Mouse (Mus musculus): ENCODE measurements around the gene Cdk8. TPM values are rescaled to one million over a fixed set of nuclear protein-coding genes. Genes with fewer than 3 reads are reported as not detected.

Cdk8 gene
- polyA plus RNA-seq, 1 experiment from 2014 or later = 44.3 TPM

DNA sequence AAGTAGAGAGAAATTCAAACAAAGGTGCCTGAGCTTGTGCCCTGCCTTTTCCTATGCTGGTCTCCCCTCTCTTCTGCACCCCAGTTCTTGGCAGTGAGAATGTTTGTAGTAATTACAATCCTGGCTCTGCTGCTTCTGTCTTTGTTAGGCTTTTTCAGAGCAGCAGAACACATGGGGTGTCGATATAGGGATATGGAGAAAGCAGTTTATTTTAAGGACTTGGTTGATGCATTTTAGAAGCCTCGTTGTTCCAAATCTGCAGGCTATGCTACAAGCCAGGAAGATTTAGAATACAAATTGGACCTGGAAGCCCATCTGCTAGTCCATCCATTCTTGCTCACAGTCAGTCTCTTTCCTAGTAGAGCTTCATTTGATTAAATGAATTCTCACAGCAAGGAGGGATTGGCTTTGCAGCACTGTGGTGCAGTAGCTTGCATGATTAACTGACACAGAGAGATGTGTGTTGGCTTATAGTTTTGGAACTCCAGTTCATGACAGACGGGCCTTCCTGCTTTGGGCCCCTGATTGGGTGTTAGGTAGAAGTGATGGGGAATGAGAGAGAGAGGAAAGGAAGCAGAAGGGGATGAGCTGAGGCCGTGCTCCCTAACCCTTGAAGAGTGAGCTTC, 43.5 kb downstream of the Cdk8 start:
- POLR2A ChIA-PET = no interaction called here
- DNase-seq (ENCODE audit: low read depth, low spot score) (no peak), ATAC-seq (no peak)
- TF ChIP-seq CTCF (IDR thresholded peaks at IDR 0.05) = no peak
- H3K27me3 ChIP-seq = no peaks in the 10 kb centered on the region
- in situ Hi-C loops (cut with MboI; ENCODE audit: low pct_unique_long_range_greater_than_20kb) = no loop called here
- CTCF ChIA-PET = interaction anchor here (0.9 to 2.4 kb wide), 2 partner anchors 13 to 24 kb away, joined by 3 to 10 read pairs; no protein-coding TSS in a partner anchor

DNA sequence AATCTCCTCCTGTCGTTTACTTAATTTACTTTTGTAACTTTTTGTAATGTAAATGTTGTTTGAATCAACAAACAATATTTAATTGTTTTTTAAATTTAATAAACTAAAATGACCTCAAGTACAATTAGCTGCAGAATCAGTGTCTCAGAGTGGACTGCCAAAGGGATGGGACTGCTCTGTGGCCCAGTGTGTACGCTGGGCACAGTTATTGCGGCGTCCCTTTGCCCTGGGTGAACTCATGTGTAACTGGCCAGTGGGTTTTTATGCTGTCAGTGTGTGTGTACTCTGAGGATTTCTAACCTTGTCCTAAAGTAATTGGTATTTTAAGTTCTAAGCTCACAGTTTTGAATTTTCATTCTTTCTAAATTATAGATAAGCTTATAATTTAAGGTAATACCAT, 46.5 kb downstream of the Cdk8 start:
- H3K27me3 ChIP-seq = no peaks in the 10 kb centered on the region
- DNase-seq (ENCODE audit: low read depth, low spot score) = no peak
- no peak for ATAC-seq
- in situ Hi-C loops (cut with MboI; ENCODE audit: low pct_unique_long_range_greater_than_20kb) = no loop called here
- ChIA-PET POLR2A (interaction anchor here (0.5 kb wide), 1 partner anchor 40 kb away, joined by 3 read pairs; no protein-coding TSS in a partner anchor), CTCF (no interaction called here)
- TF ChIP-seq CTCF (IDR thresholded peaks at IDR 0.05) = no peak

DNA sequence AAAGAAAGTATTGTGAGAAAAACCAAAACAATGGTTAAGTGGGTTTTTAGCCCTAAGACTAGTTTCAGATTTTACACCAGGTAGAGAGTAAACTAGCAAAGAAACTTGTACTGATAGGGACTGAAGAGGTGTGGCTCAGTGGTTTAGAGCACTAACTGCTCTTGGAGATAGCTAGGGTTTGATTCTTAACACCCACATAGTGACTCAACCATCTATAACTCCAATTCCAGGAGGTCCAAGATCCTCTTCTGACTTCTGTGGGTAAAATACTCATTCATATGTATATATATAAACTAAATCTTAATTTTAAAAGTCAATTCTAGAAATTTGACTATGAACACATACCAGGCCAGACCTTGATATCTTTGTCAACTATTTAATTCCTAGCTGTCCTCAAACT, 49.0 kb downstream of the Cdk8 start:
- POLR2A ChIA-PET = no interaction called here
- DNase-seq (ENCODE audit: low read depth, low spot score) = no peak
- no peaks in the 10 kb centered on the region for H3K27me3 ChIP-seq
- in situ Hi-C loops (cut with MboI; ENCODE audit: low pct_unique_long_range_greater_than_20kb) = no loop called here
- TF ChIP-seq CTCF (IDR thresholded peaks at IDR 0.05) = no peak
- no peak for ATAC-seq
- CTCF ChIA-PET = interaction anchor here (1.2 kb wide), 1 partner anchor 10 kb away, joined by 3 read pairs; no protein-coding TSS in a partner anchor

DNA sequence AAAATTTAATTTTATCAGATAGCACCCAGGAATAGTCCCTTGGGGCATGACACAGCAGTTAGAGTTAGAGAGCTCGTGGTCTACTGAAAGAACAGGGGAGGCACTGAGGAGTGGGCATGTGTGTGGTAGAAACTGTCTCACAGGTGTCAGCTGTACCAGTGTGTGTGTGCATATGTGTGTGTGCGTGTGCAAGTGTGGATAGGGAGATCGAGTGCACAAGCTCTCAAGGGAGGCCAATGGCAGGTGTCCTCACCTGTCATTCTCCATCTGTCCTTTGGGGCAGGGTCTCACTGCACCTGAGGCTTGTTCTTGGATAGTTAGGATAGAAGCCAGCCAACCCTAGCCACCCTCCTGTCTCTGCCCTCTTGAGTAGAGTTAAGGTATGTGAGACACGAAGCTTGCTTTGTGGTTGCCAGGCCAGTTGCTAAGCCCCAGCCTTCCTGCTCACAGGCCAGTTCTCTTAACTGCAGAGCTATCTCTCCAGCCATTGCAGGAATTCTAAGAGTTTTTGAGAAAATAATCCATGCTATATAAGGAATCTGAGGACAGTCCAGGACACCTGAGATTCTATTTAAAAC, 50.3 kb downstream of the Cdk8 start:
- peak; percentile 95 for ATAC-seq
- TF ChIP-seq CTCF (IDR thresholded peaks at IDR 0.05) = no peak
- ChIA-PET POLR2A (interaction anchor here (1.0 to 1.1 kb wide), 2 partner anchors 8 to 48 kb away, joined by 3 read pairs; no protein-coding TSS in a partner anchor), CTCF (interaction anchor here (0.7 to 1.0 kb wide), 3 partner anchors 11 to 16 kb away, joined by 3 to 6 read pairs (median 3); no protein-coding TSS in a partner anchor)
- no peaks in the 10 kb centered on the region for H3K27me3 ChIP-seq
- DNase-seq (ENCODE audit: low read depth, low spot score) = no peak
- in situ Hi-C loops (cut with MboI; ENCODE audit: low pct_unique_long_range_greater_than_20kb) = no loop called here

DNA sequence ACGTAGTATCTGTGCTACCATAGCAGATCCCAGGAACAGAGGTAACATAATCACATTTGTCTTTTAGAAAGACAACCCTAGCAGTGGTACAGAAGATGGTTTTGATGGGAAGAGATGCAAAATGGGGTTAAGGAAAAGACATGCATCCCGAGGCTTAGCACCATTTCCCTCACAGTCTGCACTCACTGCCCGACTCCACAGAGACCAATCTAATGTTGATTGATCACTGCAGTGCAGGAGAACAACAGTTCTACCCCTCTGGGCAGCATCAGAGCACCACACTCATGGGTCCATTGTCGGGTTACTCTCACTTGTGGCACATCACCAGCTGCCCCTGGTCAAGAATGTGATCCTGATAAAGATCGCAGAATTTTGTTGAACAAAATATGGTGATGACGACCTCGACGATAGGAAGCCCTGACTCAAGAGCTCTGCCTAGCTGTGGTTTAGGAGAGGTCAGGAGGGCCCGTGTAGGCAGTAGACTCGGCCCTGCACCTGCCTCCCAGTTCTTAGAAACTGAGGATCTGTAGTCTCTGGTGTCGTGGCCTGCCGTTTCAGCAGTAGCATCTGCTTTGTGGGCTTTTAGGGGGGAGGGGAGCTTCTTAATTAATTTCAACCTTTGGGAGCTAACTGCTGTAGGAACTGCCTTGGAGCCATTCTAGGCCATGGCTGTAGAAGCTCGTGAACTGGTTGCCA, 51.0 kb downstream of the Cdk8 start:
- POLR2A ChIA-PET = interaction anchor here (1.1 kb wide), 1 partner anchor 49 kb away, joined by 3 read pairs; no protein-coding TSS in a partner anchor
- in situ Hi-C loops (cut with MboI; ENCODE audit: low pct_unique_long_range_greater_than_20kb) = no loop called here
- TF ChIP-seq CTCF (IDR thresholded peaks at IDR 0.05) = no peak
- CTCF ChIA-PET = interaction anchor here (0.9 to 1.0 kb wide), 2 partner anchors 11 to 15 kb away, joined by 3 to 6 read pairs; no protein-coding TSS in a partner anchor
- H3K27me3 ChIP-seq = no peaks in the 10 kb centered on the region
- ATAC-seq = no peak
- no peak for DNase-seq (ENCODE audit: low read depth, low spot score)

DNA sequence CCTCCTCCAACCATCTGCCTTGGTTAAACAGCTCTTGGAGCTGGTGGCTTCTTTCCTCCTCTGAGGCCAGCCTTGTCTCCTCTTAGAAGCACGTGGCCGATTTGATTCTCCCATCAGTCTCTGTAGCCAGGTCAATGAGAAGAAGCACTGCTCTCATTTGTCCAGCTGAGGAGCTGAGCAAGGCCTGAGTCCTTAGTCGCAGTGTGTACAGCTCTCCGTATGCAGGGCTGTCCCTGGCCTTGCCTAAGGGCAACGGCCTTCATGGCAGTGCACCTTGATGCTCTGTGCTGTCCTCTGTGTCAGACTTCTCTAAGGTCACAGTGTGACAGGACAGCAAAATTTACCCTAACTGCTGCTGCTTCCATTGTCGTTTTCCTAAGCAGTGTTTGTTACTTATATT, 52.9 kb downstream of the Cdk8 start:
- ChIA-PET CTCF (interaction anchor here (1.3 kb wide), 1 partner anchor 12 kb away, joined by 3 read pairs; no protein-coding TSS in a partner anchor), POLR2A (interaction anchor here (0.9 kb wide), 1 partner anchor 31 kb away, joined by 3 read pairs; no protein-coding TSS in a partner anchor)
- in situ Hi-C loops (cut with MboI; ENCODE audit: low pct_unique_long_range_greater_than_20kb) = no loop called here
- DNase-seq (ENCODE audit: low read depth, low spot score) (no peak), ATAC-seq (no peak)
- H3K27me3 ChIP-seq = no peaks in the 10 kb centered on the region
- no peak for TF ChIP-seq CTCF (IDR thresholded peaks at IDR 0.05)

DNA sequence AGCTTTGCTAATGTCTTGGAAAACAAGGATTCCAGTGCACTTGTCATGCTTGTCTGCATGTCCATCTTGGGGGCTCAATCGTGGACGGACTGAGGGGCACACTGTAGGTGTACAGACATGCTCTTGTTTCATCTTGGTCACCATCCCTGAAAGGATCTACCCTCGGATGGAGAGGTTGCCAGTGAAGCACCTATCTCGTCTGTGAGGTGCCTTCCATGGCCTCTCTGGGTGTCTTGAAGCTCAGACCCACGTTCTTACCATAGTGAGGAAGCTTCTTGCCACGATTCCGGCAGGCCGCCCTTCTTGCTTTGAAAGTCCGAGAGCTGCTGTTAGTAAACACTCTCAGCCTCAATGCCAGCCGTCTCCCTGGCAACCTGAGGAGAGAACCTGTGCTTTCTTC, 56.4 kb downstream of the Cdk8 start:
- ATAC-seq (no peak), DNase-seq (ENCODE audit: low read depth, low spot score) (no peak)
- in situ Hi-C loops (cut with MboI; ENCODE audit: low pct_unique_long_range_greater_than_20kb) = no loop called here
- ChIA-PET CTCF (interaction anchor here (0.9 to 2.6 kb wide), 3 partner anchors 8 to 59 kb away, joined by 3 to 10 read pairs (median 3); no protein-coding TSS in a partner anchor), POLR2A (no interaction called here)
- TF ChIP-seq CTCF (IDR thresholded peaks at IDR 0.05) = no peak
- no peaks in the 10 kb centered on the region for H3K27me3 ChIP-seq

DNA sequence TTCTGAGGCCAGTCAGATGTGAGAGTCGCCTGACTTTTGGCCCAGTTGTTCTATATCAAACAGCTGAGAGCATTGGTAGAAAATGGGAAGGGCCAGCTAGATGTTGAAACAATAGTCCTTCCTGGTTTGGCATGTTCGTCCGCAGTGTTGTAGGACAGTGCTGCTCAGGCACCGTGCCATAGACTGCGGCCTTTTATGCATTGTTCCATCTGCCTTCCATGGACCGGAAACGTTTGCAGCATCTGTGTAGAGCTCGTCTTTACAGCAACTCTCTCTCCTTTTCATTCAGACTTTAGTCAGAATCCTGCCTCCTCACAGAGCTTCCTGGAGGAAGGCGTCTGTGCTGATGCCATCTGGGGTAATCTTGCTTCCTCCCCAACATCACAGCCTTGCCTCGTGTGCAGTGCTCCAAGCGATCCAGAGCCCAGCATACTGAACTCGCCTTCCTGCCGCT, 57.0 kb downstream of the Cdk8 start:
- DNase-seq (ENCODE audit: low read depth, low spot score) (no peak), ATAC-seq (no peak)
- in situ Hi-C loops (cut with MboI; ENCODE audit: low pct_unique_long_range_greater_than_20kb) = no loop called here
- H3K27me3 ChIP-seq = no peaks in the 10 kb centered on the region
- no peak for TF ChIP-seq CTCF (IDR thresholded peaks at IDR 0.05)
- ChIA-PET POLR2A (interaction anchor here (0.6 kb wide), 1 partner anchor 98 kb away, joined by 4 read pairs; no protein-coding TSS in a partner anchor), CTCF (interaction anchor here (2.6 kb wide), 1 partner anchor 14 kb away, joined by 10 read pairs; no protein-coding TSS in a partner anchor)

DNA sequence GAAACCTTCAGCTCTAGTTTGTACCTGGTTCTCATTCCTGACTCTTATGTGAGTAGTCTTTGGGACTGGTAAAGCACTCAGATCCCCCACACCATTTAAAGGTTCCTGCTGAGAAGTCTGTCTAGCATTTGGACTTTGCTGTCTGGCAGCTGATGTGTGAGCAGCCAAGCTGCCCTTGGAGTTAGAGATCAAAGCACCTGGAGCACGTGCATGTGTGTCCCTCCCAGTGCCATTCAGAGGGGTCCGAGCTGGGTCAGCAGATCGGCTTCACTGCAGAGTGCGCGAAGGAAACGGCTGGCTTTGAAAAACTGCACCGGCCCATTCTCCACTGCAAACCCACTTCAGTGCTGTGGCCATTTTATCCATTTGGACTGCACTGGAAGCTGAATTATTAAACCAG, 58.9 kb downstream of the Cdk8 start:
- ATAC-seq = no peak
- POLR2A ChIA-PET = no interaction called here

DNA sequence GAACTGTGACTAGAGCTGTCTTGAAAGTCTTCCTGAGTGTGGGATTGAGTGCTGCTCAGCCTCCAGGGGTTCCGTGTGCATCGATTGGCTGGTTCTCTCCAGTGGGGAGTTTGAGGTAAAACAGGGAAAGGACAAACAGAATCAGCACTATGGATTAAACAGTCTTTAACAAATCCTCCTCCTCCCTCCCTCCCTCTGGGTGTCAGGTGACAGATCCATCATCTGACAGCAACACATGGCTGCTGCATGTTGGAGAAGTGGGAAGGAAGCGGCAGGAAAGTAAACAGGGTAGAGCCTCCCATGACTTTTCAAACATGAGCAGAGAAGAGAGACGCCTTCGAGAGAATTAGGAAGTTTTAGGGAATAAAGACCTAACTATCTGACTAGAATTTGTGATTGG, 59.4 kb downstream of the Cdk8 start:
- ATAC-seq (no peak), DNase-seq (ENCODE audit: low read depth, low spot score) (no peak)
- H3K27me3 ChIP-seq = no peaks in the 10 kb centered on the region
- ChIA-PET POLR2A (interaction anchor here (0.6 kb wide), 1 partner anchor 1599 kb away, joined by 3 read pairs; no protein-coding TSS in a partner anchor), CTCF (interaction anchor here (1.0 to 1.7 kb wide), 3 partner anchors 11 to 20 kb away, joined by 3 to 5 read pairs (median 3); no protein-coding TSS in a partner anchor)
- TF ChIP-seq CTCF (IDR thresholded peaks at IDR 0.05) = no peak
- in situ Hi-C loops (cut with MboI; ENCODE audit: low pct_unique_long_range_greater_than_20kb) = no loop called here

More for the DNA sequence above, 58.9 kb downstream of the Cdk8 start:
- no peaks in the 10 kb centered on the region for H3K27me3 ChIP-seq
- TF ChIP-seq CTCF (IDR thresholded peaks at IDR 0.05) = no peak
- DNase-seq (ENCODE audit: low read depth, low spot score) = no peak
- in situ Hi-C loops (cut with MboI; ENCODE audit: low pct_unique_long_range_greater_than_20kb) = no loop called here
- CTCF ChIA-PET = interaction anchor here (1.0 to 1.7 kb wide), 3 partner anchors 10 to 19 kb away, joined by 3 to 5 read pairs (median 3); no protein-coding TSS in a partner anchor
